Mouse (Mus musculus) stomach, embryonic 16.5 days (tissue): ENCODE data around the gene Stk38l. TPM values are rescaled to one million over a fixed set of nuclear protein-coding genes. Genes with fewer than 3 reads are reported as not detected.

ENCODE experiments used
- ATAC-seq: fragments of 200-750 bp; cut with Nextera tagmentation; 2 replicates; pipeline ENCODE4 v1.8.0; 2017; ENCODE audit warnings: moderate number of reproducible peaks, moderate TSS enrichment; ENCODE audit not compliant: insufficient read depth, low FRiP score
- H3K27ac ChIP-seq: fragments of 300-500 bp; sonication (generic); 2 replicates; pipeline ENCODE4 v1.5.1; 2014; ENCODE audit warnings: low read length
- H3K27me3 ChIP-seq: fragments of 300-500 bp; sonication (generic); 2 replicates; pipeline ENCODE4 v1.6.1; 2014; ENCODE audit warnings: low read length, control low read depth, mixed read lengths; ENCODE audit not compliant: control insufficient read depth, insufficient read depth
- H3K36me3 ChIP-seq: fragments of 300-500 bp; sonication (generic); 2 replicates; pipeline ENCODE4 v1.6.1; 2014; ENCODE audit warnings: low read length; ENCODE audit not compliant: control insufficient read depth, insufficient read depth
- H3K4me1 ChIP-seq: fragments of 300-500 bp; sonication (generic); 2 replicates; pipeline ENCODE4 v1.6.1; 2014; ENCODE audit warnings: low read length, control low read depth, mixed read lengths; ENCODE audit not compliant: control insufficient read depth, insufficient read depth
- H3K4me2 ChIP-seq: fragments of 300-500 bp; sonication (generic); 2 replicates; pipeline ENCODE4 v1.6.1; 2014; ENCODE audit warnings: low read depth, low read length, mixed read lengths
- H3K4me3 ChIP-seq: fragments of 300-500 bp; sonication (generic); replicated peaks from 2 replicates; pipeline ENCODE4 v1.5.1; 2014; ENCODE audit warnings: mild to moderate bottlenecking, low read length
- H3K9ac ChIP-seq: fragments of 300-500 bp; sonication (generic); 2 replicates; pipeline ENCODE4 v1.6.1; 2014; ENCODE audit warnings: low read length
- H3K9me3 ChIP-seq: fragments of 300-500 bp; sonication (generic); replicated peaks from 2 replicates; pipeline ENCODE4 v1.6.1; 2016; ENCODE audit warnings: low read length, control low read depth; ENCODE audit not compliant: control insufficient read depth
- WGBS: fragments of 180-500 bp; shearing (Covaris S2); extraction: QIAGEN DNeasy Blood & Tissue Kit; methylation state at CpG from one replicate; pipeline ENCODE4 v1.1.7; 2014; 5-methylcytosine and 5-hydroxymethylcytosine counted together
- polyA plus RNA-seq: library from polyadenylated mRNA; unstranded; fragments of >200 nt; fragmentation: Nextera tagmentation; extraction: Ambion mirVana; gene quantifications from 2 replicates; pipeline ENCODE4 v1.2.1, GENCODE M21; 2015

Gene Stk38l
- polyA plus RNA-seq, 1 experiment from 2014 or later, result 23.4 TPM

GRCm38 (mm10) chr6:146797446-146797845 is 72.7 kb downstream of the Stk38l start:
- Histone ChIP-seq H3K4me2 (no peak overlapping the region), H3K9ac (no peak overlapping the region), H3K36me3 (no peaks in the 10 kb centered on the region), H3K9me3 (no peaks in the 10 kb centered on the region), H3K4me1 (peaks cover 6% of the 10 kb centered on the region; the same call in 1 of the 2 replicates), H3K4me3 (no peak overlapping the region), H3K27me3 (no peaks in the 10 kb centered on the region), H3K27ac (no peak overlapping the region)
- no peak for ATAC-seq
- WGBS, result 65% methylated on average over 5 of the region's 5 CpGs

- Histone ChIP-seq H3K4me3 (no peak overlapping the region), H3K9ac (no peak overlapping the region), H3K27me3 (no peaks in the 10 kb centered on the region), H3K36me3 (no peaks in the 10 kb centered on the region), H3K9me3 (no peaks in the 10 kb centered on the region), H3K4me2 (no peak overlapping the region), H3K4me1 (no peaks in the 10 kb centered on the region), H3K27ac (no peak overlapping the region)
- 83% methylated on average over 6 of the region's 6 CpGs for WGBS
- no peak for ATAC-seq
These were observed 85.2 kb downstream of the Stk38l start for GRCm38 (mm10) chr6:146809991-146810390.

DNA sequence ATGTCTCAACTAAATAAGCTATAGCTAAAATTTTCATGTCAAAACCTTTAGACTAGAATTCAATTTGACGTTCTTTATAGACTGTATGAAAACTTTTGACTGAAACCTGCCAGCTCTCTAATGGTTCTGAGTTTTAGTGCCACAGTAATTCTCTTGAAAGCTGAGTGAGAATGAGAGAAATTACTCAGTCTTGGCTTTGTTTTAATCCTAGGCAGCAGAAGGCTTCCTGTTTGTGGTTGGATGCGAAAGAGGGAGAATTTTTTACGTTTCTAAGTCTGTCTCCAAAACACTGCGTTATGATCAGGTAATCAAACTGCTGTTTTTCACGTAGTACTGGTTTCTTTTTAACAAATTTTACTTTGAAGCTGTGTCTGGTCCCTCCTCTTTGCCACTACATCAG is 88.2 kb downstream of the Stk38l start:
- Histone ChIP-seq H3K27ac (no peak overlapping the region), H3K36me3 (no peaks in the 10 kb centered on the region), H3K4me3 (no peak overlapping the region), H3K9me3 (no peaks in the 10 kb centered on the region), H3K9ac (no peak overlapping the region), H3K4me1 (no peaks in the 10 kb centered on the region), H3K27me3 (no peaks in the 10 kb centered on the region), H3K4me2 (no peak overlapping the region)
- WGBS, result 90% methylated on average over 5 of the region's 5 CpGs
- ATAC-seq, result no peak

- no peak overlapping the region for H3K4me3 ChIP-seq
- no peaks in the 10 kb centered on the region for H3K4me1 ChIP-seq
- WGBS, result 83% methylated on average over 29 of the region's 29 CpGs
- H3K9ac ChIP-seq, result no peak overlapping the region
- no peaks in the 10 kb centered on the region for H3K36me3 ChIP-seq
- H3K9me3 ChIP-seq, result no peaks in the 10 kb centered on the region
- no peak overlapping the region for H3K27ac ChIP-seq
- no peak overlapping the region for H3K4me2 ChIP-seq
- no peaks in the 10 kb centered on the region for H3K27me3 ChIP-seq
- no peak for ATAC-seq
These were observed 95.6 kb downstream of the Stk38l start for GRCm38 (mm10) chr6:146820177-146820965.

DNA sequence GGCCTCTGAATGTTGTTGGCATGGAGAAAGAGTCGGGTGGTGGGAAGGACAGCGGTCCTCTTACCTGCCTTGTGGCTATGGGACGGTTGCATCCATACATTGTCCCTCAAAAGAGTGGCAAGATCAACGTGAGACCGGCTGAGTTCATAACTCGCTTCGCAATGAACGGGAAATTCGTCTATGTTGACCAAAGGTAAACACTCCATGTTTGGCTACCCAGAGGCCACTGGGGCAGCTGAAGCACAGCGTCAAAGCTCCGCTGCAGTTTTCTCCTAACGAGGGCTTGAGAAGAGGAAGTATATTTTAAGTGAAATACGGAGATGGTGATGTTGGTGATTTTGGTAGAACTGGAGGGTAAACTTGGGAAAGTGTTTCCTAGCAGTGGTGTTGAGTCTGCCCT is 97.2 kb downstream of the Stk38l start:
- Histone ChIP-seq H3K9me3 (no peaks in the 10 kb centered on the region), H3K4me2 (no peak overlapping the region), H3K4me3 (no peak overlapping the region), H3K36me3 (no peaks in the 10 kb centered on the region), H3K4me1 (no peaks in the 10 kb centered on the region), H3K9ac (no peak overlapping the region), H3K27ac (no peak overlapping the region), H3K27me3 (no peaks in the 10 kb centered on the region)
- WGBS, result 64% methylated on average over 13 of the region's 13 CpGs
- peak; percentile 61; the same call in 1 of the 2 replicates for ATAC-seq

DNA sequence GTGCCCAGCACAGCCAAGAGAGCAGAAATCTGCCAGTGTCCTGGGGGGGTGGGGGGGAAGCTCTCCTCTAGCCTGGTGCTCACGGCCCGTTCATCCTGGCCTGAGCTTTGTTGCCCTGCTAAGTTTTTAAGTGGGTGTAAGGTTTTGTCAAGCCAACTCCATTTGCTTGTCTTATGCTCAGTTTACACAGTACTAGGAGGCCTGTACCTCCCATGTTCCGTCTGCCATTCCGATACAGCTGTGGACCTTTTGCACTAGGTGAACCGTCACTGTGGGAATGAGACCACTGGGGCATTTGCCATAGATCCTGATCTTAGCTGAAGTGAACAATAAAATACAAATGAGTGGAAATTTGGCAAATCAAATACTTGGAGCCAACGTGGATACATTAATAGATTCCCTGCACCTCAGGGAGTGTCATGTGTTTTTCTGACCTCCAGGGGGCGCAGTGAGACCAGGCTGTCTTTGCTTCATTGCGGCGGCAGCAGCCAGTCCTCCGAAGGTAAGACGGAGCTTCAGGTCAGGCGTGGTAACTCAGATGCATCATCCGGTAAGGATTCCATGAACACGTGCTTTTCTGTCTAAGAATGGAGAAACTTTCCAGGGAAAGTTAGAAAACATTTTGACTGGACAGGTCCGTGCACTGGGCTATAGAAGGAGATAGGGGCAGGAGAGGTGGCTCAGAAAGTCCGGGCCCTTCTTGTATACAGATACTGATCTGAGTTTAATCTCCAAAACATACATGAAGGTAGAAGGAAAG is 100.1 kb downstream of the Stk38l start:
- no peaks in the 10 kb centered on the region for H3K4me1 ChIP-seq
- no peak overlapping the region for H3K4me2 ChIP-seq
- H3K36me3 ChIP-seq, result no peaks in the 10 kb centered on the region
- no peak overlapping the region for H3K9ac ChIP-seq
- no peak overlapping the region for H3K4me3 ChIP-seq
- 39% methylated on average over 16 of the region's 16 CpGs for WGBS
- no peaks in the 10 kb centered on the region for H3K27me3 ChIP-seq
- no peaks in the 10 kb centered on the region for H3K9me3 ChIP-seq
- ATAC-seq, result no peak
- H3K27ac ChIP-seq, result no peak overlapping the region

- Histone ChIP-seq H3K4me2 (no peak overlapping the region), H3K36me3 (no peaks in the 10 kb centered on the region), H3K9ac (no peak overlapping the region), H3K4me3 (no peak overlapping the region), H3K27ac (no peak overlapping the region), H3K4me1 (no peaks in the 10 kb centered on the region), H3K27me3 (no peaks in the 10 kb centered on the region), H3K9me3 (no peaks in the 10 kb centered on the region)
- no peak for ATAC-seq
- WGBS, result 78% methylated on average over 1 of the region's 1 CpGs
These were observed 100.6 kb downstream of the Stk38l start for GRCm38 (mm10) chr6:146825487-146825773.

Other genes with a start within 250 kb of the Stk38l start
- 13.2 and 14.8 TPM in 2 replicates for gene Itpr2, start 222.8 kb upstream of the Stk38l start, polyA plus RNA-seq
- gene Fgfr1op2, start 147.8 kb upstream of the Stk38l start, polyA plus RNA-seq, result 96.6 and 98.8 TPM in 2 replicates
- 56.6 and 65.3 TPM in 2 replicates for gene Ints13, start 147.2 kb upstream of the Stk38l start, polyA plus RNA-seq
- gene Med21, start 82.4 kb upstream of the Stk38l start, polyA plus RNA-seq, result 131 and 140 TPM in 2 replicates
- gene Tm7sf3, start 82.2 kb upstream of the Stk38l start, polyA plus RNA-seq, result 31.9 and 32.3 TPM in 2 replicates
- 7.5 and 9.1 TPM in 2 replicates for gene Arntl2, start 71.1 kb downstream of the Stk38l start, polyA plus RNA-seq
- gene Smco2, start 125.1 kb downstream of the Stk38l start, polyA plus RNA-seq, result not detected in 2 replicates
- gene Ppfibp1, start 163.5 kb downstream of the Stk38l start, polyA plus RNA-seq, result 51.4 and 53.4 TPM in 2 replicates
- gene 1700034J05Rik, start 229.4 kb downstream of the Stk38l start, polyA plus RNA-seq, result 0.14 and 0.21 TPM in 2 replicates